9 mouse cellular contexts compared by ENCODE assay signal in the genomic region with DNA sequence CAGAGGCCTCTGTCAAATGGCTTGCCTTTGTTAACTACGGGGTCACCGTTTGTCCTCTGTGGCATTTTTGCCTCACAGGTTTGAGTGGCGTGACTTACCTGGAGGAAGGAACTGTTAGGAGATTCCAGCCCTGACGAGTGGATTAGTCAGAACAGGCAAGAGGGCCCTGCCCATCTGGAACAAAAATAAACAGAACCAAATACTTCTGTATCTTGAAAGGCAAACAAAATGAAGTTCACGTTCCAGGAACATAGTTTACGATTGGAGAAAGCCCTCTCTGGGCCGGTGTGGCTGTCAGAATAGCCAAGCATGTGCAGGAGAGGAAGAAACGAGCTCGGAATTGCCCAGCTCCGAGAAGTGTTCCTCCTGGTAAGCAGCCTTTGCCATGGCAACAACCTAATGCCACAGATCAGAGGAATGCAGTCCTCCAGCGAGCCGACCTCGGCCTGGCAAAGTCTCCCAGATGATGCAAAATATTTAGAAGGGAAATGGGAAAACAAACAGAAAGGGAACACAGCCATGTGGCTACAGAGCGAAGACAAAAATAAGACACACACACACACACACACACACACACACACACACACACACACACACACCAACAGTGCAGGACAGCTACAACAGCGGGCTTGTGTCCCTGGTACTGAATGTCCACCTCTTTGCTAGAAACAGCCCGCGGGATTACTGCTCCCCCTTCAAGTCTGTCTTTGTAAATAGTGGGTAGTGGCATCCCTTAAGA.
DNase-seq lines count a peak whose midpoint lies in the region; ATAC-seq lines count a peak whose summit lies in the region.
"Had no signal": no experiment of that assay in that cellular context is flagged by ENCODE, and none has a peak within 500 bp of the region (broad histone marks: within the 10 kb centered on the region; RNA-seq: fewer than 3 reads in every experiment).

No protein-coding gene starts in this region.

- ATAC-seq in embryonic facial prominence, embryonic 13.5 days (ENCODE audit: insufficient number of reproducible peaks, insufficient read depth, low FRiP score, low TSS enrichment, low read depth) = no peak
- ATAC-seq in heart, embryonic 12.5 days (ENCODE audit: insufficient number of reproducible peaks, low FRiP score) = peak; percentile 33; the same call in 1 of the 2 replicates
- peak; percentile 74; the same call in 1 of the 2 replicates for ATAC-seq in kidney, embryonic 14.5 days (ENCODE audit: low FRiP score, low TSS enrichment)
- ATAC-seq in liver, embryonic 12.5 days = no peak
- peak; percentile 80 for ATAC-seq in neural tube, embryonic 13.5 days (ENCODE audit: low read depth)
- no peak for ATAC-seq in granulocyte monocyte progenitor cell, adult 5-6 weeks (replicated peaks; ENCODE audit: poor library complexity, severe bottlenecking)
- ATAC-seq in megakaryocyte progenitor cell, adult 5-6 weeks (replicated peaks; ENCODE audit: poor library complexity) = no peak

- peaks cover 22% of the 10 kb centered on the region for H3K4me1 ChIP-seq in embryonic facial prominence, embryonic 13.5 days
- peaks cover 21% of the 10 kb centered on the region for H3K4me1 ChIP-seq in heart, embryonic 12.5 days (replicated peaks)
- 0 out of 2 replicates have a peak, but pooled peaks cover 9% of the 10 kb centered on the region for H3K4me1 ChIP-seq in kidney, embryonic 14.5 days (ENCODE audit: control insufficient read depth, insufficient read depth, low read length)
- H3K4me1 ChIP-seq in liver, embryonic 12.5 days = no peaks in the 10 kb centered on the region
- peaks cover 30% of the 10 kb centered on the region for H3K4me1 ChIP-seq in neural tube, embryonic 13.5 days (replicated peaks)
- H3K4me1 ChIP-seq: liver, embryonic 15.5 days had no signal

- H3K4me2 ChIP-seq in embryonic facial prominence, embryonic 13.5 days = peak overlapping the region; percentile 41
- peak overlapping the region; percentile 52 for H3K4me2 ChIP-seq in heart, embryonic 12.5 days
- H3K4me2 ChIP-seq in kidney, embryonic 14.5 days (replicated peaks; ENCODE audit: low read depth, low read length) = peak overlapping the region; percentile 30
- peak overlapping the region; percentile 18; the same call in 1 of the 2 replicates for H3K4me2 ChIP-seq in liver, embryonic 12.5 days
- peak overlapping the region; percentile 42 for H3K4me2 ChIP-seq in neural tube, embryonic 13.5 days
- H3K4me2 ChIP-seq: liver, embryonic 15.5 days had no signal

- no peaks in the 10 kb centered on the region for H3K27me3 ChIP-seq in embryonic facial prominence, embryonic 13.5 days
- H3K27me3 ChIP-seq in heart, embryonic 12.5 days (replicated peaks) = no peaks in the 10 kb centered on the region
- no peaks in the 10 kb centered on the region for H3K27me3 ChIP-seq in kidney, embryonic 14.5 days (ENCODE audit: control insufficient read depth, insufficient read depth, low read length)
- no peaks in the 10 kb centered on the region for H3K27me3 ChIP-seq in liver, embryonic 12.5 days (replicated peaks)
- no peaks in the 10 kb centered on the region for H3K27me3 ChIP-seq in neural tube, embryonic 13.5 days
- H3K27me3 ChIP-seq: liver, embryonic 15.5 days had no signal

- peak overlapping the region; percentile 82 for H3K27ac ChIP-seq in embryonic facial prominence, embryonic 13.5 days
- peak overlapping the region; percentile 81 for H3K27ac ChIP-seq in heart, embryonic 12.5 days (ENCODE audit: poor library complexity, severe bottlenecking)
- H3K27ac ChIP-seq in kidney, embryonic 14.5 days (ENCODE audit: low read depth, low read length) = peak overlapping the region; percentile 42; the same call in 1 of the 2 replicates
- H3K27ac ChIP-seq in liver, embryonic 12.5 days = no peak overlapping the region
- H3K27ac ChIP-seq in neural tube, embryonic 13.5 days (replicated peaks) = peak overlapping the region; percentile 62; the same call in 1 of the 2 replicates
- H3K27ac ChIP-seq: liver, embryonic 15.5 days had no signal

- no peaks in the 10 kb centered on the region for H3K9me3 ChIP-seq in embryonic facial prominence, embryonic 13.5 days
- no peaks in the 10 kb centered on the region for H3K9me3 ChIP-seq in heart, embryonic 12.5 days (replicated peaks)
- no peaks in the 10 kb centered on the region for H3K9me3 ChIP-seq in kidney, embryonic 14.5 days (ENCODE audit: control insufficient read depth, low read length)
- H3K9me3 ChIP-seq in liver, embryonic 12.5 days (replicated peaks) = no peaks in the 10 kb centered on the region
- no peaks in the 10 kb centered on the region for H3K9me3 ChIP-seq in neural tube, embryonic 13.5 days
- H3K9me3 ChIP-seq: liver, embryonic 15.5 days had no signal

- peak; percentile 50 for DNase-seq in adrenal gland, postnatal 10 days

- no peak overlapping the region for H3K4me3 ChIP-seq in embryonic facial prominence, embryonic 13.5 days
- H3K4me3 ChIP-seq in heart, embryonic 12.5 days = no peak overlapping the region
- H3K4me3 ChIP-seq in kidney, embryonic 14.5 days (ENCODE audit: low read length) = no peak overlapping the region
- H3K4me3 ChIP-seq in liver, embryonic 12.5 days = no peak overlapping the region
- H3K4me3 ChIP-seq in neural tube, embryonic 13.5 days = no peak overlapping the region
- H3K4me3 ChIP-seq: liver, embryonic 15.5 days had no signal

- WGBS in embryonic facial prominence, embryonic 13.5 days = 11% methylated on average over 17 of the region's 17 CpGs
- 29% methylated on average over 17 of the region's 17 CpGs for WGBS in heart, embryonic 12.5 days
- WGBS in kidney, embryonic 14.5 days = 32% methylated on average over 17 of the region's 17 CpGs
- WGBS in liver, embryonic 12.5 days (ENCODE audit: insufficient replicate concordance) = 48% methylated on average over 17 of the region's 17 CpGs
- 14% methylated on average over 17 of the region's 17 CpGs for WGBS in neural tube, embryonic 13.5 days

- no peaks in the 10 kb centered on the region for H3K36me3 ChIP-seq in embryonic facial prominence, embryonic 13.5 days
- H3K36me3 ChIP-seq in heart, embryonic 12.5 days = no peaks in the 10 kb centered on the region
- H3K36me3 ChIP-seq in kidney, embryonic 14.5 days (ENCODE audit: control insufficient read depth, insufficient read depth, low read length) = no peaks in the 10 kb centered on the region
- no peaks in the 10 kb centered on the region for H3K36me3 ChIP-seq in liver, embryonic 12.5 days
- H3K36me3 ChIP-seq in neural tube, embryonic 13.5 days = no peaks in the 10 kb centered on the region
- H3K36me3 ChIP-seq: liver, embryonic 15.5 days had no signal

- no peak overlapping the region for H3K9ac ChIP-seq in embryonic facial prominence, embryonic 13.5 days
- H3K9ac ChIP-seq in heart, embryonic 12.5 days = no peak overlapping the region
- 0 out of 2 replicates have a peak overlapping the region, but pooled peaks have one; percentile 12 for H3K9ac ChIP-seq in kidney, embryonic 14.5 days (ENCODE audit: low read depth, low read length)
- H3K9ac ChIP-seq in liver, embryonic 12.5 days = no peak overlapping the region
- 0 out of 2 replicates have a peak overlapping the region, but pooled peaks have one; percentile 38 for H3K9ac ChIP-seq in neural tube, embryonic 13.5 days
- H3K9ac ChIP-seq: liver, embryonic 15.5 days had no signal

Comparison
In these comparisons a context has a peak if more than half of its experiments do, and no peak if none do; other contexts are left out.
1. ATAC-seq: peak in heart, embryonic 12.5 days (single experiment), kidney, embryonic 14.5 days (single experiment) and neural tube, embryonic 13.5 days (single experiment); none in embryonic facial prominence, embryonic 13.5 days (single experiment), liver, embryonic 12.5 days (single experiment), granulocyte monocyte progenitor cell, adult 5-6 weeks (single experiment) and megakaryocyte progenitor cell, adult 5-6 weeks (single experiment).
2. H3K9ac ChIP-seq: peak in kidney, embryonic 14.5 days (single experiment) and neural tube, embryonic 13.5 days (single experiment); none in embryonic facial prominence, embryonic 13.5 days (single experiment), heart, embryonic 12.5 days (single experiment) and liver, embryonic 12.5 days (single experiment).
3. Peak in every context shown above with its lines, with median percentiles within 50 percentile points of each other: H3K4me2 ChIP-seq.